Mouse (Mus musculus) heart, embryonic 14.5 days (tissue): ENCODE measurements around the gene Tagln2. TPM values are rescaled to one million over a fixed set of nuclear protein-coding genes. Genes with fewer than 3 reads are reported as not detected.
A peak's percentile ranks its signal among the peaks of the same experiment; 100 is the strongest.

Experiments
- ATAC-seq: fragments of 200-750 bp; cut with Nextera tagmentation; 2 replicates; pipeline ENCODE4 v1.8.0; 2017; ENCODE audit warnings: low read depth, moderate TSS enrichment; ENCODE audit not compliant: insufficient number of reproducible peaks, insufficient read depth, low FRiP score
- H3K27ac ChIP-seq, 2 experiments: fragments of 200-500 bp in 1 of 2; fragments of 300-500 bp in 1 of 2; sonication (generic) in 1 of 2; replicated peaks in 1 of 2; 2 replicates each; pipeline ENCODE4 v1.5.1; 2012 to 2014; ENCODE audit warnings: low read depth in 2 of 2, low read length in 2 of 2, control low read depth in 1 of 2, mild to moderate bottlenecking in 1 of 2, mixed read lengths in 1 of 2; ENCODE audit not compliant: control insufficient read depth in 1 of 2, insufficient read depth in 1 of 2
- H3K27me3 ChIP-seq: fragments of 300-500 bp; sonication (generic); 2 replicates; pipeline ENCODE4 v1.6.1; 2014; ENCODE audit warnings: mild to moderate bottlenecking, low read length, control low read depth; ENCODE audit not compliant: control insufficient read depth, insufficient read depth
- H3K36me3 ChIP-seq: fragments of 300-500 bp; sonication (generic); 2 replicates; pipeline ENCODE4 v1.6.1; 2014; ENCODE audit warnings: mild to moderate bottlenecking, control low read depth, low read length, mixed read lengths; ENCODE audit not compliant: control insufficient read depth, insufficient read depth
- H3K4me1 ChIP-seq, 2 experiments: fragments of 200-500 bp in 1 of 2; fragments of 300-500 bp in 1 of 2; sonication (generic) in 1 of 2; 2 replicates each; pipeline ENCODE4 v1.6.1; 2012 to 2014; ENCODE audit warnings: low read length in 2 of 2, control low read depth in 1 of 2, mixed read lengths in 1 of 2; ENCODE audit not compliant: control insufficient read depth in 2 of 2, insufficient read depth in 2 of 2
- H3K4me2 ChIP-seq: fragments of 300-500 bp; sonication (generic); 2 replicates; pipeline ENCODE4 v1.6.1; 2014; ENCODE audit warnings: mild to moderate bottlenecking, low read length
- H3K4me3 ChIP-seq, 2 experiments: fragments of 200-500 bp in 1 of 2; fragments of 300-500 bp in 1 of 2; sonication (generic) in 1 of 2; 2 replicates each; pipeline ENCODE4 v1.5.1; 2012 to 2014; ENCODE audit warnings: low read length in 2 of 2, mild to moderate bottlenecking in 2 of 2, control low read depth in 1 of 2, low read depth in 1 of 2, moderate library complexity in 1 of 2; ENCODE audit not compliant: control insufficient read depth in 1 of 2, insufficient read depth in 1 of 2
- H3K9ac ChIP-seq: fragments of 300-500 bp; sonication (generic); 2 replicates; pipeline ENCODE4 v1.6.1; 2014; ENCODE audit warnings: mild to moderate bottlenecking, low read length
- H3K9me3 ChIP-seq: fragments of 300-500 bp; sonication (generic); 2 replicates; pipeline ENCODE4 v1.6.1; 2016; ENCODE audit warnings: low read length, control low read depth; ENCODE audit not compliant: control insufficient read depth
- WGBS: fragments of 180-500 bp; shearing (Covaris S2); extraction: QIAGEN DNeasy Blood & Tissue Kit; methylation state at CpG from one replicate; pipeline ENCODE4 v1.1.7; 2014; 5-methylcytosine and 5-hydroxymethylcytosine counted together
- polyA plus RNA-seq: library from polyadenylated mRNA; unstranded; fragments of >200 nt; fragmentation: Nextera tagmentation; extraction: Ambion mirVana; gene quantifications from 2 replicates; pipeline ENCODE4 v1.2.1, GENCODE M21; 2014

Tagln2 gene
- polyA plus RNA-seq, 1 experiment from 2014 or later: 187 TPM

DNA sequence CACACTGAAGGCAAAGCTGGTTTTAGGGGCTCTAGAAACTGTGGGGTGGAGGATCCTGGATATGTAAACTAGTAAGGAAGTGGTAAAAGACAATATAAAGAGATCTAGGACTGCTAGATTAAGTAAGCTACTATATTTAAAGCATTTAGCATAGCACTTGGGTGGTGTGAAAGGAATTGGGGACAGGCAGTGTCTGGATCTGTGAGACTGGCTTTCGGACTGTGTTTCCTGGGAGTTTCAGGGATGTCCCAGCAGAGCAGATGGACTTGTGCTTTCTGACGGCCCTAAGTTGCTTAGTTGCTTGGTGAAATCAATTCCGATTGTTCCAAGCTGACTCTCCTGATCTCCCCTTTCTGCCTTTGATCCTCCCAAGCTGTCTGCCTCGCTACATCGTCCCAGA lies 13.2 kb upstream of the Tagln2 start:
- Histone ChIP-seq H3K9me3 (no peaks in the 10 kb centered on the region), H3K4me3 (no peak overlapping the region), H3K4me1 (peaks cover 0 to 6% of the 10 kb centered on the region in 2 experiments; a peak in 2 of 4 replicates), H3K4me2 (no peak overlapping the region), H3K27me3 (no peaks in the 10 kb centered on the region; the same call in 1 of the 2 replicates), H3K36me3 (no peaks in the 10 kb centered on the region), H3K9ac (no peak overlapping the region), H3K27ac (no peak overlapping the region)
- WGBS: 75% methylated on average over 5 of the region's 5 CpGs
- ATAC-seq: no peak

DNA sequence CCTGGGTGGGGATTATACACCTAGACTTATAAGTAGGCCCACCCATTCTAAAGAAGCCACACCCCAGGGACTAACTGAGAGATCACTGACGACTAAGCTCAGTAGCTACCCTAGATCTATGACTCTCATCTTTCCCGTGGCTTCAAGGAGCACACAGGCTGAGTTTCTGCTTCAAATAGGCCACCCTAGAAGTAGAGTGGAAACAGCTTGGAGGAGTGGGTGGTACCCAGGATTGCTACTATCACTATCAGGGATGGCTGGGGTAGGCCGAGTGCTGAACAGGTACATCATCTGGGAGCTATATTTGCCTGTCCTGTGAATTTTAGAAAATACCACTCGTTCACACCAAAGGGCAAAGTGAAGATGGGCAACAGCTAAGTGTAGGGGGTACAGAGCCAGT lies 12.0 kb upstream of the Tagln2 start:
- Histone ChIP-seq H3K4me2 (no peak overlapping the region), H3K27ac (no peak overlapping the region), H3K4me3 (no peak overlapping the region), H3K4me1 (peaks cover 0 to 1% of the 10 kb centered on the region in 2 experiments; a peak in 2 of 4 replicates), H3K9me3 (no peaks in the 10 kb centered on the region), H3K9ac (no peak overlapping the region), H3K27me3 (no peaks in the 10 kb centered on the region; the same call in 1 of the 2 replicates), H3K36me3 (no peaks in the 10 kb centered on the region)
- no peak for ATAC-seq
- 80% methylated on average over 4 of the region's 4 CpGs for WGBS

DNA sequence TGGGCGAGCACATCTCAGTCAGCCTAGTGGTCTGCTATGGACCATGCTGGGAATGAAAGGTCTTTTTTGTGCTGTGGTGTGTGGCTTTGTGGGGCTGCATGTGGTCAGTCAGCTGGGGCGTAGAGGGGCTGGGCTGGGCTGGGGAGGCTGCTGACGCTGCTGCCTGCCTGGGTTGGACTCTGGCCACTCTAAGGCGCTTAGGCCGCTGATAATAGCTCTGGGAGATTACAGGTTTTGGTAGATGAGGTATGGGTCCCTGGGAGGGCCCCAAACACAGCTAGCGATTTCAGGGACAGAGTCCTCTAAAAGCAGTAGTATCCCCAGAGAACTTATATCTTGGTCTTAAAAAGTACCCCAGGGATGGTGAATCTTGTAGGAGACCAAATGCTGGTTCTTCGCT lies 11.0 kb upstream of the Tagln2 start:
- no peaks in the 10 kb centered on the region; the same call in 1 of the 2 replicates for H3K27me3 ChIP-seq
- no peak overlapping the region for H3K9ac ChIP-seq
- H3K36me3 ChIP-seq: no peaks in the 10 kb centered on the region
- WGBS: 44% methylated on average over 7 of the region's 7 CpGs
- no peak overlapping the region for H3K27ac ChIP-seq
- no peaks in the 10 kb centered on the region; a peak in 2 of 4 replicates for H3K4me1 ChIP-seq
- no peak for ATAC-seq
- no peak overlapping the region for H3K4me3 ChIP-seq
- H3K9me3 ChIP-seq: no peaks in the 10 kb centered on the region
- no peak overlapping the region for H3K4me2 ChIP-seq

DNA sequence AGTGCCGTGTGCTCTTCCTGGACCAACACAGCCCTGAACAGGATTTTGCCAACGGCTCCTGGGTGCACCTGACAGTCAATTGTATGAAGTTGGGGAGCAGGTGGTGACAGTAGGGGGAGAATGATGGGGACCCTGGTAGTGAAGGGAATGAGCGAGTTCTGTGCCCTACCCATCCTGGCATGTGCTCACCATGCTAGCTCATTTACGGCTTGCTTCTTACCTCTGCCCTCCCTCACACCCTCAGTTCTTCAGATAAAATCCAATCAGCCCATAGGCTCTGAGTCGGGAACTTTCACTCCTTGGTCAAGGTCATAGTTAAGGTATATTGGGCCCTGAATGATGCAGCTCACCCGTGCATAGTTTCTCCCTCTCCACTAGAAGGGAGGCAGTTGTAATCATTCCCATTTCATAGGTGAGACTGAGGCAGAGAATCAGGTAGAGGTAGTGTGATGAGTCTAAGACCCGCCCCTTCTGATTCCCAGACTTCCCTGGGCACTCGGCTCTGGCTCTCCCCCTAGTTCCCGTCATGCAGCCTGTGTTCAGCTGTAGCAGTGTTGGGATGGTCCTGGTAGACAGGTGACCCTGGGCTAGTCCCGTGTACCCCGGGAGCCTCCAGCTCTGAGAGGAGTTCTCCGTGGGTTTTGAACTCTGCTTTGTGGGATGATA lies 10.1 kb upstream of the Tagln2 start:
- Histone ChIP-seq H3K4me3 (peak overlapping the region in 1 of 2 experiments; percentile 28; a peak in 2 of 4 replicates), H3K9me3 (no peaks in the 10 kb centered on the region), H3K4me1 (no peaks in the 10 kb centered on the region; a peak in 2 of 4 replicates), H3K36me3 (no peaks in the 10 kb centered on the region), H3K4me2 (peak overlapping the region; percentile 65), H3K27me3 (no peaks in the 10 kb centered on the region), H3K9ac (peak overlapping the region; percentile 38; the same call in 1 of the 2 replicates), H3K27ac (no peak overlapping the region)
- ATAC-seq: no peak
- 55% methylated on average over 12 of the region's 12 CpGs for WGBS

DNA sequence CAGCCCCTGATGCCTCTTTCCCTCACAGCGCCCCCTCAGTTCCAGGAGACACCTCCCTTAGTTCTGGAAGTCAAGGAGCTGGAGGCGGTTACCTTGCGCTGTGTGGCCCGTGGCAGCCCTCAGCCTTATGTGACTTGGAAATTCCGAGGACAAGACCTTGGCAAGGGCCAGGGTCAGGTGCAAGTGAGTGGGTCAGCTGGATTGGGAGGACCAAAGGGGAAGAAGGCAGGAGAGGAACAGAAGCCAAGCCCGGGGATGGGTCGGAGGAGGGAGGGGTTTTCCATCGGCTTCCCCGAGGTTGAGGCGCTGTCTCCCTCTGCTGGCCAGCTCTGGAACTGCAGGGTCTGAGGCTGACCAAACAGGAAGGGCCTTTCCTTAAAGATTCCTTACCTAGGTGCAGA lies 9.6 kb upstream of the Tagln2 start:
- Histone ChIP-seq H3K27me3 (no peaks in the 10 kb centered on the region), H3K9ac (peak overlapping the region; percentile 38; the same call in 1 of the 2 replicates), H3K4me3 (peak overlapping the region; percentile 26 to 28), H3K27ac (no peak overlapping the region), H3K4me1 (no peaks in the 10 kb centered on the region; a peak in 2 of 4 replicates), H3K9me3 (no peaks in the 10 kb centered on the region), H3K36me3 (no peaks in the 10 kb centered on the region), H3K4me2 (peak overlapping the region; percentile 65)
- WGBS: 4% methylated on average over 10 of the region's 10 CpGs
- ATAC-seq: no peak

DNA sequence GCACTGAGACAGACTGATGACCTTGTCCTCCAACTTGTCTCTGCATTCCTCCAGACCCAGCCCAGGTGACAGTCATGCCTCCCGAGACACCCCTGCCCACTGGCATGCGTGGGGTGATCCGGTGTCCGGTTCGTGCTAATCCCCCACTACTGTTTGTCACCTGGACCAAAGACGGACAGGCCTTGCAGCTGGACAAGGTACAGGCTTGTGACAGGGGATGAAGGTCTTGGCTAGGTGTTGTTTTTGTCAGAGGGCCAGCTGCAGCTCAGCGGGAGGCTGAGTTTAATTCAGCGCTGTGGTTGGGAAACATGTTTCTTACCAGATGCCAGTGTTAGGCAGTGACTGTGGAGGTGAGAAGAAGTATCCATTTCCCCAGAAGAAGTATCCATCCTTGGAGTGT lies 7.8 kb upstream of the Tagln2 start:
- 81% methylated on average over 8 of the region's 8 CpGs for WGBS
- no peak for ATAC-seq

DNA sequence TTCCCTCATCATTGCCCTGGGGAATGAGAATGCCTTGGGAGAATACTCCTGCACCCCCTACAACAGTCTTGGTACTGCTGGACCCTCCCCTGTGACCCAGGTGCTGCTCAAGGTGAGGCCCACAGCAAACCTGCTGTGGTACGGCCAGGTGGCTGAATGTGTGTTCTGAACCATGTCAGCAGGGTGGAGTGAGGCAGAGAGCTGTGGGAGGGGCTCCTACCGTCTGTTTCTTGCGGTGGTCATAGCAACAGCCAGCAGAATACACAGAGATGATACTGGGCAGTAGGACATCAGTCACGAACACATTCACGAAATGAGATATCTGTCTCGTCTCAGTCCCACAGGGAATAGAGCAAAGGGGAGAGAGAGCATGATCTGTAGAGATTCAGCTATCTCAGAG lies 6.3 kb upstream of the Tagln2 start:
- 41% methylated on average over 6 of the region's 6 CpGs for whole genome bisulfite sequencing
- Histone ChIP-seq H3K27me3 (no peaks in the 10 kb centered on the region), H3K4me1 (no peaks in the 10 kb centered on the region; a peak in 2 of 4 replicates), H3K36me3 (no peaks in the 10 kb centered on the region), H3K4me3 (no peak overlapping the region), H3K9ac (no peak overlapping the region), H3K9me3 (no peaks in the 10 kb centered on the region), H3K27ac (no peak overlapping the region), H3K4me2 (no peak overlapping the region)
- ATAC-seq: no peak

More for the DNA sequence above, 7.8 kb upstream of the Tagln2 start:
- Histone ChIP-seq H3K27ac (no peak overlapping the region), H3K9ac (no peak overlapping the region), H3K4me1 (no peaks in the 10 kb centered on the region; a peak in 2 of 4 replicates), H3K4me3 (no peak overlapping the region), H3K4me2 (no peak overlapping the region), H3K9me3 (no peaks in the 10 kb centered on the region), H3K36me3 (no peaks in the 10 kb centered on the region), H3K27me3 (no peaks in the 10 kb centered on the region)

DNA sequence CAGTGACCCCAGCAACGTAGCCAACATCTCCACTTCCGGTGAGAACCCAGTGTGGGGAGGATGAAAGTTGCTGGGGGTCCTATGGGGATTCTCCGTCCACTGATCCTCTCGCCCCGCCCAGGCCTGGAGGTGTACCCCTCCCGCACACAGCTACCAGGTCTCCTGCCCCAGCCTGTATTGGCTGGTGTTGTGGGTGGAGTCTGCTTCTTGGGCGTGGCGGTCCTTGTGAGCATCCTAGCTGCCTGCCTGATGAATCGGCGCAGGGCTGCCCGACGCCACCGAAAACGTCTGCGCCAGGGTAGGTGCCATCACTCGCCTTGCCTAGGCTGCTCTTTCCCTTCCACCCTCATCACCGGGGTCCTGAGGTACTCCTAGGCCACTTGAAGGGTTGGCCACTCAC lies 3.8 kb upstream of the Tagln2 start:
- peaks cover 0 to 4% of the 10 kb centered on the region in 2 experiments; a peak in 1 of 4 replicates for H3K4me1 ChIP-seq
- H3K4me3 ChIP-seq: no peak overlapping the region
- H3K9me3 ChIP-seq: no peaks in the 10 kb centered on the region
- H3K27me3 ChIP-seq: no peaks in the 10 kb centered on the region
- no peak overlapping the region for H3K27ac ChIP-seq
- no peak overlapping the region for H3K4me2 ChIP-seq
- no peak overlapping the region for H3K9ac ChIP-seq
- no peaks in the 10 kb centered on the region for H3K36me3 ChIP-seq
- ATAC-seq: no peak
- 80% methylated on average over 17 of the region's 17 CpGs for WGBS
